Comparison of ENCODE assay signal across 13 mouse cellular contexts in the genomic region with DNA sequence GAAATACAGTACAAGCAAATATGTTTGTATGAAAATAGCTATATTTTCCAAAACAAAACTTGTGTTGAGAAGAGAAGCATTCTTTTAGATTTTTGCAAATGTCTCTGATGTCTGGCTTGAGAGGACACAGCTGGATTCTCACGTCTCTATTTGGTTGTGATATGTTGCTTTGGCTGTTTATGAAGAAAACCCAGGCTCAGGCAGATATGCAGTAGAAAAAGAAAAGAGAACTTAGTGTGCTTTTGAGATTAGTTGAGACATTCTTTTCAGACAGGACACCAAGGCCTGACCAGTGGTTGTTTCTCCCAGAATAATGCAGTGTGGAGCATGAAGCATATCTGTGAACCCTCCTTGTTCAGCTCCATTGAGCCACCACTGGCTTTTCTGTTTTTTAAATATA.
"Had no signal": no experiment of that assay in that cellular context is flagged by ENCODE, and none has a peak within 500 bp of the region (broad histone marks: within the 10 kb centered on the region; RNA-seq: fewer than 3 reads in every experiment).

No protein-coding gene starts in this region.

- H3K36me3 ChIP-seq: liver, embryonic 13.5 days; lung, embryonic 15.5 days had no signal

- H3K27ac ChIP-seq: left cerebral cortex, adult 2 months; liver, embryonic 13.5 days; lung, embryonic 15.5 days; stomach, postnatal 0 days had no signal

- H3K27me3 ChIP-seq: liver, embryonic 13.5 days; lung, embryonic 15.5 days had no signal

- H3K9ac ChIP-seq: liver, embryonic 13.5 days; lung, embryonic 15.5 days had no signal

- H3K9me3 ChIP-seq: liver, embryonic 13.5 days; lung, embryonic 15.5 days had no signal

- H3K4me2 ChIP-seq: liver, embryonic 13.5 days; lung, embryonic 15.5 days; midbrain, embryonic 11.5 days had no signal

- H3K4me1 ChIP-seq: liver, embryonic 13.5 days; lung, embryonic 15.5 days had no signal

- H3K4me3 ChIP-seq: left cerebral cortex, adult 2 months; liver, embryonic 13.5 days; lung, embryonic 15.5 days had no signal

- ATAC-seq: intestine, postnatal 0 days had no signal

- DNase-seq: layer of hippocampus, postnatal 36 days; liver, embryonic 13.5 days; midbrain, embryonic 14.5 days; right cerebral cortex, postnatal 14 days; right cerebral cortex, postnatal 4 days; thymus, adult 2 months; thymus, postnatal 14 days; thymus, postnatal 4 days had no signal
